Mouse (Mus musculus) E14TG2a.4 (cell line): Measurements from ENCODE around the gene Rsc1a1.

Source experiments
- CTCF ChIP-seq: conservative IDR thresholded peaks from 2 replicates; pipeline ENCODE4 v1.5.1; 2014; ENCODE audit warnings: low read length
- NANOG ChIP-seq: IDR thresholded peaks from 2 replicates; pipeline ENCODE4 v1.6.1; 2014; ENCODE audit warnings: borderline replicate concordance, low read length, mixed read lengths
- POU5F1 ChIP-seq: IDR thresholded peaks from 2 replicates; pipeline ENCODE4 v1.6.1; 2014; ENCODE audit warnings: low read length, borderline replicate concordance

GRCm38 (mm10) chr4:141645988-141646387 lies 39.4 kb downstream of the Rsc1a1 start:
- TF ChIP-seq CTCF (no peak), NANOG (no peak), POU5F1 (no peak)
